Mouse (Mus musculus) erythroblast, adult 5-6 weeks (primary cell): ENCODE data around the gene Dao. TPM values are rescaled to one million over a fixed set of nuclear protein-coding genes. Genes with fewer than 3 reads are reported as not detected.

Experiments
- ATAC-seq: replicated peaks from 2 replicates; pipeline ENCODE4 v1.8.0; 2016; ENCODE audit warnings: moderate number of reproducible peaks, mild to moderate bottlenecking, moderate TSS enrichment, inconsistent platforms; ENCODE audit not compliant: poor library complexity, low FRiP score, severe bottlenecking
- total RNA-seq, 2 experiments: library from RNA; stranded (forward) in 1 of 2; stranded (reverse) in 1 of 2; fragments of 150-400 nt in 1 of 2; fragments of 200-764, 138-1000 nt in 1 of 2; gene quantifications; 2 replicates each; pipeline versions ENCODE4 v1.2.3 to v1.2.4; 2015 to 2017; ENCODE audit warnings: low replicate concordance in 2 of 2

Dao gene
- total RNA-seq, 2 experiments from 2014 or later = not detected

- 0 out of 2 replicates have a peak, but pooled peaks have one; percentile 23 for ATAC-seq
Measured at GRCm38 (mm10) chr5:113981171-113981570, 22.3 kb upstream of the Dao start.

DNA sequence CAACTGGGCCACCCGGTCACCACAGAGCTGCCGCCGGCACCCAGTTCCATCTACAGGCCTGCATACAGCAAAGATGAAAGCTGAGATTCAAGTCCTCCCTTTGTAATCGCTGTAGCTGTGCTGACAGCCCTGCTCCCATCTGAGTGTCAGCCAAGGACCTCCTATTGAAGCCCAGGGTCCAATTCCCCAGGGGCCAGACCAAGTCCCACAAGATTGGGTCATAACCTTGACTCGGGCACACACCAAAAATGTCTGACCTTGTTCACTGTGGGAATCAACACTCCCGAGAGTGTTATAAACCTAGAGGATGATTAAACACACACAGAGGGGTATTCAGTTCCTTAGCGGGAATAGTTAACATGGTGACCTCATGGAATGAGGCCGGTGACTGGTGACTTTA is 21.7 kb upstream of the Dao start:
- ATAC-seq = no peak

GRCm38 (mm10) chr5:113983541-113983940 is 20.0 kb upstream of the Dao start:
- ATAC-seq = no peak

DNA sequence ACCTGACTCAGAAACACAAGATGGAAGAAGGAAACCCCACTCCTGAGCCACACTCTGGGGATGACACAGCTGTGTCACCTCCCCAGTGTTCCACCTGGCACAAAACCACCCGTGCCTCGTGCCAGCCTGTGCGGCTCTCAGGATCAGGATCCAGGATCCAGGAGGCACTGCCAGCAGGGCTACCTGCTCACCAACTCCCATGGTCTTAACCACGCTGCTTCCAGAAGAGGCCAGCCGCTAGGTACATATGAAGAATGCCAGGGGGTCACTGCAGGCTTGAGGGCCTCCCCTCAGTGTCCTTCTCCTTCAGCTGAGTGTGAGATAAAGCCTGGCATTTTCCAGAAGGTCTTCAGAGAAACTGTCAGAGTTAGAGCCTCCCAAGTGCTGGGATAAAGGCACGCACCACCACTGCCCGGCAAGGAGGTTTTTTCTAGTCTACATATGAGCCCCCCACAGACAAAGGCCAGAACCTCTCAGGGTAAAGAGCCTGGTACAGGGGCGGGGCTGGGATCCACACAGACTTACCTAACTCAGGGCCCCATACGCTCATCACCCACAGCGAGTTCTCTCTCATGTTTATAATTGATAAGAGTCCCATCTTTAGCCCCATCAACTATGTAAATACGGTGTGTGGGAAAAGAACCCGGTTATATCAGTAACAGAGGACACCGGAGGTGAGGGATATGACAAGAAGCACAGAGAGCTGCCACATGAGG is 19.3 kb upstream of the Dao start:
- ATAC-seq = peak; percentile 68

- no peak for ATAC-seq
Measured at GRCm38 (mm10) chr5:113985737-113986136, 17.8 kb upstream of the Dao start.

GRCm38 (mm10) chr5:113986182-113986961 is 17.1 kb upstream of the Dao start:
- no peak for ATAC-seq

DNA sequence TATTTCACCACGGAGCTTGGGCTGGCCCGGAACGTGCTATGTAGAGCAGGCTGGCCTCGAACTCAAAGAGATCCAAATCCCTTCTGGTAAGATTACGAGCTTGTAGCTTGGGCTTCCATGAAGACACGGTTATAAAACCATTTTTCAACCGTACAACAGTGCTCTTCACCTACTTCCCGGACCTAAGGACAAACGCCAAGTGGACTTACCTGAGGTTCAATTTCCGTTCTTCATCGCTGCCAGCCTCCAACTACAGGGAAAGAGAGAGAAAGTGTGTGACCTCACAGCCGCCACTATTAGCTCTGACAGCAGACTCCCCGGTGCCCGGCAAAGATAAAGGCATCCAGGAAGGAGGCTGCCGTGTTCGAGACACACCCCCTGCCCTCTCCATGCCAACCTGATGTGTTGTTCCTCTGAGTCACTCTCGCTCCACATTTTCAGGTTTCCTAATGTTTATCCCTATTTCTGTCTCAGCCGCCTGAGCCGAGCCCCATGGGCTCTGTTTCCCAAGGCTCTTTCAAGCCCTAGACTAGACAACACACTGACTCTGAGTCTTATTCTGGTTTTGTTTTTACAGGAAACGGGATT is 14.0 kb upstream of the Dao start:
- ATAC-seq = peak; percentile 81

GRCm38 (mm10) chr5:113990593-113990992 is 12.9 kb upstream of the Dao start:
- ATAC-seq = peak; percentile 37

DNA sequence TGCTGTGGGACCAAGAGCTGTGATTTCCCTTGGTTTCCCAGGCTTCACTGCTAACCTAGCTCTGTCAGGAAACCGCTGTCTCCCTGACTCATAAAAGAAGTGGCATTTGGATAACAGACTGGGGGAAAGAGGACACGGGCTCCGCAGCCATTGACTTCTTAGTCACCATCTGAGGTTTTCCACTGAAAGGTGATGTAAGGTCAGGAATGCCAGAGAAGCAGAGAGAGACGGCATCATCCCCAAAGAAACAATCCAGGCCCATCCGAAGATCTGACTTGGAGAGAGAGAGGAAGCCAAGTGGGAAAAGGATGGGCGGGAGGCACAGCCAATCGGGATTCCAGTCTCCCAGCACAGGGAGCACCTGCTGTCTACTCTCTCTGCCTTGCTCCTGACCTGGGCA is 12.4 kb upstream of the Dao start:
- no peak for ATAC-seq

GRCm38 (mm10) chr5:113992339-113992831 is 11.1 kb upstream of the Dao start:
- ATAC-seq = 0 out of 2 replicates have a peak, but pooled peaks have one; percentile 24

DNA sequence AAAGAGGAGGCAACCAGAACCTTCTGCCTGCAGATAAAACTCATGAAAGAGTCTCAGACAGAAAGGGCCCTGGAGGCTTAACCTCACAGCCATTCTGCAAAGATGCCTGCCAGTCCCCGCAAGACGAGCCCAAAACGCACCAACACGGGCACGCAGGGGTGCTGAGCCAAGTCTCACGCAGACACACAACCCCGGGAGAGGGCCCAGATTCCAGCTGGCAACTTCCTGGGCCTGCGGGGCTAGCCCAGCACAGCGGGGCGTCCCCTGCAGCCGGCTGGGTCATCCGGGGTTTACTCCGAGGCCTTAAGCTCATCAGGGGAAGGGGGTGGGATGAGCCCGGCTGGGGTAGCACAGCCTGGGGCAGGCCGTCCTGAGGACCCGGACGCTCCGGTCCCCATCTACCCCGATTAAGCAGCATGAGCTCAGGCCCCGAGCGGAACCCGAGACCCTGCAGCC is 10.4 kb upstream of the Dao start:
- no peak for ATAC-seq

DNA sequence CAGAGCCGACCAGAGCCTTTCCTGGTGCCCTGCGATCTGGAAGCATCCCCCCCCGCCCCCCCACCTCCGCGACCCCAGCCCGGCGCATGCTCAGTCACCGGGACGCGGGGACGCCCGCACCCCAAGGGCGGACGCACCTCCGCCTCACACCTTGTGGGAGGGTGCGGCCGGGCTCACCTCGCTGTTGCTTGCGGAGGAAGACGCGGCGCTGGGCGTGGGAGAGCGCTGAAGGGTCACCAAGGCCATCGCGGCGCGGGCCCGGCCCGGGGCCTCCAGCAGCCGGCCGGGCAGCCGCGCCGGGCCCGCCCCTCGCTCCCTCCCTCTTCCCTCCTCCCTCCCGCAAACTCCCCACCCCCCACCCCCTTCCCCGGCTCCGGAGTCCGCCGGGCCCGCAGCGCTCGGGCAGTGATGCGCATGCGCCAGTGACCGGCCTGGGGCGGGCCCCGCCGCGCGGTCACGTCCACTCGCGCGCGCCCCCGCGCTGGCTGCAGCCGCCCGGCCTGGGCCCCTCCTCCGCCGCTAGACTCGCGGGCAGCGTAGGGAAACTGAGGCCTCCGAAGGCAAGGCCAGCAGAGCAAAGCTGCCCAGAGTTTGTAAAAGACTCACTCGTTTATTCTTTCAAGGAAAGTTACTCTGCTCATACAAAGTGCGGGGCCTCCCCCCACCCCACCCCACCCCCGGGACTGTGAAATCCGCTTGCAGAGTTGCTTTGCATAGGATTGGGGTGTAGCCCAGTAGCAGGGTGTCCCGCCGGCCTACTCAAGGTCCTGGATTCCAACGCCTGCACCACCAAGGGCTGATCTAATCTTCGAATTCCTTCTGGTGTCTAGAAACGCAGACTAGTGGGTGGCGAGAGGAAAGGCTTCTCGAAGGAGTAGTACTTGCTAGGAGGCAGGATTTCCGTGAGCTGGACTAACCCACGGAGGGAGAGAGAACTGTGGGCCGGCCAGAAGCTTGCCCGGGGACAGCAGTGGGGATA is 9.7 kb upstream of the Dao start, which contains the start of gene Ssh1:
Gene Ssh1 (minus strand): TSS at position 408 of the 979 bp plus-strand sequence.
- peak; percentile 38 for ATAC-seq

DNA sequence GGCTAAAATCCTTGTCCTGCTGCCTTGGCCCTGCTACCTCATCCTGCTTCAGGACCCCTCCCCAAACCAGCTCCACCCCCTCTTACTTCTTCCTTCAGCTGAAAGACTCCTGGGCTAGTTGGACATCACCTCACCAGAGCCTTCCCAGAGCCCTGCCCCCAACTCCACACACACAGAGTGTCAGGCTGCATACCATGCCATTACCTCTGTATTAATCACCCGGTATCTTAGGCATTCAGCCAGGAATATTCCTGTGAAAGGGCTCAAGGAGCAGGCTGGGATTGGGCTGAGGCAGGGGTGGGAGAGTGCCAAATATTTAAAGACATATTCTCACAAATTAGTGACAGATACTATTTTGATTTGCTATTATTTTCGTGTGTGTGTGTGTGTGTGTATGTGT is 7.0 kb upstream of the Dao start:
- ATAC-seq = no peak

DNA sequence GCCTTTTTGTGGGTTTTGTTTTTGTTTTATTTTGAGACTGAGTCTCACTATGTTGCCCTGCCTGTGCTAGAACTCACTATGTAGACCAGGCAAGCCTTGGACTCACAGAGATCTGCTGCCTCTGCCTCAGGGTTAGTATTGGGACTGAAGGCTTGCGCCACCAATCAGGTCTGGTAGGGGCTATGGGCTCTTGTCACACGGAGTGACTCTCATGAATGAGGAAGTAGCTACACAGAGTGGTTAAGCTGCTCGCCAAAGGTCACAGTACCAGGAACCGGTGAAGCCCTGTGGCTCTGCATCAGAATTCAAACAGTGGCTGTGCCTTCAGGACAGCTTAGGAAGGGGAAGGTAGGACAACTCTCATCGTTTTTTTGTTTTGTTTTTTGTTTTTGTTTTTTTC is 4.1 kb upstream of the Dao start:
- ATAC-seq = no peak

GRCm38 (mm10) chr5:114004573-114004972 is 1.1 kb downstream of the Dao start:
- ATAC-seq = no peak

DNA sequence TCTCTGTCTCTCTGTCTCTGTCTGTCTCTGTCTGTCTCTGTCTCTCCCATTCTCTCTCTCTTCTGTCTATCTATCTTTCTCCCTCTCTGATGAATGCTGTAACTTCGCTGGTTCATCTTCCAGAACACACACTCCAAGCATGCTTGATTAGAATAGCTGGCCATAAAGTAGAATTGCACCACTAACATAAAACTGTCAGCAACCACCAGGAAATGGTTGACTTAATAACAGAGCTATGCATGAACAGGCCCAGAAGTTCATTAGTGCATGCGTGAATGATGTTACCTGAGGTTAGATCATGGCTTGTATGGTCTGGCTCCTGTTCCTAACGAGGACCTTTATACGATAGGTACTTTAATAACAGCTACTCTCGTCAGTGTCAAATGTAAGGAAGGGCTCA is 1.6 kb downstream of the Dao start:
- no peak for ATAC-seq

- no peak for ATAC-seq
Measured at GRCm38 (mm10) chr5:114006974-114007373, 3.5 kb downstream of the Dao start.

DNA sequence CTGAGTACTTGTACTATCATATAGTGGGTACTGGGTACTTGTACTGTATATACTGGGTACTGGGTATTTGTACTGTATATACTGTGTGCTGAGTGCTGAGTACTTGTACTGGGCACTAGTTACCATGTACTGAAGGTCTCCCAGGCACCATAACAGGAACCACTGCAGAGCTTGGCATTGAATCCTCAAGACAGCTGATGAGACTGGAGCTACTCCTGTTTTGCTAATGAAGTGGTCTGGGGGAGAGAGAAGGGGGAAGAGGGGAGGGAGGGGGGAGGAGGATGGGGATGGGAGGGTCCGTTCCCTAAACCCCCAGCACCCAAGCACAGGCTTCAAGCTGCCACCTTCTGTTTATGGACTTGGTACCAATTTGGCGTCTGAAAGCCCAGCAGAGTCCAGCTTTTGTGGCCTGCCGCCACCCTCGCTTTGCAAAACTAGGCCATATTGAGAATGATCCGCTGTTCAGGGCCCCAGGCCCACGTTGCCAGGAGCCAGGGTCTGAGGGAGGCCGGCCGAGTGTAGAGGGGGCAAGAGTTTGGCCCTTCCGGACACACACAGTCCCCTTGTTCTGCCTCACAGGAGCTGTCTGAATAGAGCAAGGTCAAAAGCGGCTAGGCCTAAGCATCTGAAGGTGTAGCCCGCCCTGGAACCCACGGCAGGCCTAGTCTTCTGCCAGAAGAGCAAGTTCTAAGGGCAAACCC is 4.4 kb downstream of the Dao start:
- ATAC-seq = no peak

GRCm38 (mm10) chr5:114009049-114009448 is 5.5 kb downstream of the Dao start:
- ATAC-seq = no peak
